Mouse (Mus musculus): ENCODE measurements around the gene Calr3.

DNA sequence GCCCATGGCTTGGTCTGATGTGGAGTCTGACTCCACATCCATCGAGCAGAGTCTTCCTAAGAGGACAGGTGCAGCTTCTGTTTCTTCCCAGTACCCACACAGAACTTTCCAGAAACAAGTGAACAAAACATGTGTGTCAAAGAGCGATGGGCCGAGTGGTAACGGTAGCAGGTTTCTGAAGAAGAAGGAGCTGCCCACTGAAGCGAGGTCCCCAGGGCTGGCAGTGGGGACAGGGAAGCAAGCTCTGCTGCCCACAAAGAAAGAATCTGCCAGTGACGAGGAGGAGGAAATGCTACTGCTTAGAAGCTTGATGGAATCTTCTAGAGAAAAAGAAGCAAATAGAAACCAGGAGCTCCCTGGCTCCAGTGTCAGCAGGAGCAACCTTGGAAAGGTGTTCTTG, 1.4 kb upstream of the Calr3 start:
- no peak for TF ChIP-seq CTCF (conservative IDR thresholded peaks at IDR 0.05; ENCODE audit: insufficient read depth, insufficient read length, low read depth, low read length)
- TF ChIP-seq POLR2A (IDR thresholded peaks at IDR 0.05; ENCODE audit: low read depth, low read length): no peak

All from kidney, adult 2 months (tissue).